Comparison of ENCODE assay signal across 26 mouse cellular contexts in genomic region chr10:52025821-52026220, GRCm38 (mm10). TPM values are rescaled to one million over a fixed set of nuclear protein-coding genes. Genes with fewer than 3 reads are reported as not detected.
"Had no signal": no experiment of that assay in that cellular context is flagged by ENCODE, and none has a peak within 500 bp of the region (broad histone marks: within the 10 kb centered on the region; RNA-seq: fewer than 3 reads in every experiment).

No protein-coding gene starts in this region.

- H3K4me3 ChIP-seq: kidney, embryonic 15.5 days; myocyte had no signal

- H3K36me3 ChIP-seq: kidney, embryonic 15.5 days; limb, embryonic 15.5 days had no signal

- H3K4me2 ChIP-seq: kidney, embryonic 15.5 days; limb, embryonic 15.5 days; liver, embryonic 11.5 days; lung, embryonic 14.5 days had no signal

- DNase-seq: kidney, adult 8-10 months; kidney, postnatal 10 days; kidney, postnatal 4 days; left cerebral cortex, postnatal 4 days; liver, postnatal 0 days; lung, embryonic 14.5 days; midbrain, embryonic 14.5 days; right cerebral cortex, adult 18-20 months; right cerebral cortex, postnatal 14 days; right cerebral cortex, postnatal 4 days; thymus, adult 2 months; thymus, postnatal 14 days; thymus, postnatal 4 days had no signal

- ATAC-seq: liver, postnatal 0 days; lung, postnatal 0 days had no signal

- H3K27ac ChIP-seq: kidney, embryonic 15.5 days; limb, embryonic 15.5 days; liver, embryonic 14.5 days; macrophage; stomach, postnatal 0 days had no signal

- H3K9ac ChIP-seq: kidney, embryonic 15.5 days; limb, embryonic 15.5 days; liver, embryonic 14.5 days; liver, postnatal 0 days; lung, embryonic 14.5 days had no signal

- H3K9me3 ChIP-seq: kidney, embryonic 15.5 days; limb, embryonic 15.5 days had no signal

RNA-seq across cellular contexts. Expression of gene Vgll2, which starts 3.5 kb away (rescaled TPM):
- total RNA-seq: layer of hippocampus, postnatal 14 days; left cerebral cortex, adult 8-10 months; left cerebral cortex, postnatal 14 days; left cerebral cortex, postnatal 4 days; megakaryocyte, adult 5-6 weeks; monocyte, adult 5-6 weeks had no signal
- polyA plus RNA-seq: liver, postnatal 0 days; lung, embryonic 14.5 days; lung, postnatal 0 days; macrophage; midbrain, embryonic 14.5 days had no signal
